Mouse (Mus musculus) heart, adult 2 months (tissue): Measurements from ENCODE around the gene Trappc6b. TPM values are rescaled to one million over a fixed set of nuclear protein-coding genes. Genes with fewer than 3 reads are reported as not detected.

Experiments used
- DNase-seq, 2 experiments: peaks; one replicate each; pipeline ENCODE4 v3.0.0; 2021
- H3K27ac ChIP-seq: fragments of 200-600 bp; 2 replicates; pipeline ENCODE4 v1.8.1; 2022
- H3K27me3 ChIP-seq: fragments of 200-500 bp; 2 replicates; pipeline ENCODE4 v1.6.1; 2012; ENCODE audit warnings: mild to moderate bottlenecking, low read length, inconsistent platforms, mixed read lengths; ENCODE audit not compliant: control insufficient read depth, insufficient read depth
- H3K36me3 ChIP-seq: fragments of 200-500 bp; 2 replicates; pipeline ENCODE4 v1.6.1; 2012; ENCODE audit warnings: low read length, inconsistent platforms; ENCODE audit not compliant: control insufficient read depth, insufficient read depth
- H3K4me1 ChIP-seq: fragments of 200-500 bp; 2 replicates; pipeline ENCODE4 v1.6.1; 2011; ENCODE audit warnings: low read length; ENCODE audit not compliant: control insufficient read depth, insufficient read depth
- H3K4me3 ChIP-seq: fragments of 200-600 bp; 2 replicates; pipeline ENCODE4 v1.8.1; 2022
- H3K79me2 ChIP-seq: fragments of 200-500 bp; replicated peaks from 2 replicates; pipeline ENCODE4 v1.6.1; 2012; ENCODE audit warnings: mild to moderate bottlenecking, inconsistent platforms, low read length, moderate library complexity, mixed read lengths; ENCODE audit not compliant: control insufficient read depth, insufficient read depth
- H3K9ac ChIP-seq: fragments of 200-500 bp; 2 replicates; pipeline ENCODE4 v1.6.1; 2012; ENCODE audit warnings: low read depth, mild to moderate bottlenecking, control low read depth, inconsistent platforms, low read length, mixed read lengths
- CTCF ChIP-seq: fragments of 200-600 bp; IDR thresholded peaks from 2 replicates; pipeline ENCODE4 v1.8.1; 2022; ENCODE audit warnings: antibody characterized with exemption, mild to moderate bottlenecking, moderate library complexity
- EP300 ChIP-seq: fragments of 200-500 bp; IDR thresholded peaks from 2 replicates; pipeline ENCODE4 v1.6.1; 2011; ENCODE audit warnings: low read depth, low read length, control low read depth; ENCODE audit not compliant: insufficient read depth
- POLR2A ChIP-seq: fragments of 200-500 bp; IDR thresholded peaks from 2 replicates; pipeline ENCODE4 v1.6.1; 2011; ENCODE audit warnings: mild to moderate bottlenecking, low read depth, low read length, control low read depth; ENCODE audit not compliant: insufficient read depth
- WGBS: fragments of 180-500 bp; shearing (Covaris S2); methylation state at CpG from one replicate; pipeline ENCODE4 v1.1.7; 2018; 5-methylcytosine and 5-hydroxymethylcytosine counted together
- intact Hi-C: fragments of 180-260 bp; cut with DNase I; formaldehyde crosslinking; loops from one replicate; pipeline ENCODE4 v1.15.1; 2025
- polyA plus RNA-seq: library from polyadenylated mRNA; depleted of rRNA; stranded (reverse); fragments of >200 nt; gene quantifications from 2 replicates; pipeline ENCODE4 v1.2.3, GENCODE M21; 2012
- total RNA-seq, 2 experiments: library from RNA; stranded (reverse); gene quantifications; 2 replicates each; pipeline ENCODE4 v1.2.3; 2021

Gene Trappc6b
- total and polyA plus RNA-seq, 3 experiments: 46.8 to 86.0 (median 70.8) TPM

DNA sequence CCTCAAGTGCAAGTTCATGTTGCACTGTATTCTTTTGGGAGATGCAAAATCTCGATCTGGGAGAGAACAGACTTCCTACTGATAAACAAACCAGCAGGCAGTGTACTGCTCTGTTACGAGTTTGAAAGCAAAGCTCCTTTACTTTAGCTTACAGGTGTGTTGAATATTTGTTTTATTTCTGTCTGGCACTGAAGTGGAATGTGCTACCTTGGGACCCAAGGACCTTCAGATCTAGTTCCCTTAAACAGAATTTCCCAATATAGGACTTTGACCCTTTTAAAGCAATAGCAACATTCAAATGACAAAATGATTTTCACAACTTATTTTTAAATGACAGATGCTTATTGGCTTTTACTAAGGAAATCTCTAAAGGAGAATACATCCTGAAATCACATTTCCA, 32.3 kb upstream of the Trappc6b start:
- WGBS: 21% methylated on average over 2 of the region's 2 CpGs
- TF ChIP-seq EP300 (no peak), POLR2A (no peak), CTCF (no peak)
- no peaks in the 10 kb centered on the region for H3K4me1 ChIP-seq
- H3K27ac ChIP-seq: no peak overlapping the region
- no peaks in the 10 kb centered on the region for H3K27me3 ChIP-seq
- no peak overlapping the region for H3K9ac ChIP-seq
- H3K36me3 ChIP-seq: no peaks in the 10 kb centered on the region
- intact Hi-C loops: no loop called here
- DNase-seq: no peak
- no peaks in the 10 kb centered on the region for H3K79me2 ChIP-seq
- H3K4me3 ChIP-seq: no peak overlapping the region

DNA sequence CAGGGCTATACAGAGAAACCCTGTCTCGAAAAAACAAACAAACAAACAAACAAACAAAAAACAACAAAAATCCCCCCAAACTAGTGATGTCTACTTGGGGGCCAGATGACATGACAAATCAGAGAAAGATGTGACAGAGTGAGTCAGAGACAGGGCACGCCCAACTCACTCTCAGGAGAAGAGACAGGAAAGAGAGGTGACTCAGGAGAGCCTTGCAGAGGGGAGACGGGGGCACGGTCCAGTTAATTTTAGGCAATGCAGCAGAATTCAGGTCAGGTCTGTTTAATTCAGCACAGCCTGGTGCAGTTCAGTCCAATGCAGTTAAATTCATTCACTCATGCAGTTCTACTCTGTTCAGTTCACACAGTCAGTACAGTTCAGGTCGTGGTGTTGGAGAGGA, 24.9 kb upstream of the Trappc6b start:
- no peak overlapping the region for H3K27ac ChIP-seq
- no peaks in the 10 kb centered on the region for H3K36me3 ChIP-seq
- no peak for DNase-seq
- intact Hi-C loops: no loop called here
- H3K9ac ChIP-seq: no peak overlapping the region
- WGBS: 72% methylated on average over 5 of the region's 5 CpGs
- no peaks in the 10 kb centered on the region for H3K4me1 ChIP-seq
- no peak overlapping the region for H3K4me3 ChIP-seq
- H3K79me2 ChIP-seq: no peaks in the 10 kb centered on the region
- TF ChIP-seq CTCF (no peak), POLR2A (no peak)
- no peaks in the 10 kb centered on the region for H3K27me3 ChIP-seq

DNA sequence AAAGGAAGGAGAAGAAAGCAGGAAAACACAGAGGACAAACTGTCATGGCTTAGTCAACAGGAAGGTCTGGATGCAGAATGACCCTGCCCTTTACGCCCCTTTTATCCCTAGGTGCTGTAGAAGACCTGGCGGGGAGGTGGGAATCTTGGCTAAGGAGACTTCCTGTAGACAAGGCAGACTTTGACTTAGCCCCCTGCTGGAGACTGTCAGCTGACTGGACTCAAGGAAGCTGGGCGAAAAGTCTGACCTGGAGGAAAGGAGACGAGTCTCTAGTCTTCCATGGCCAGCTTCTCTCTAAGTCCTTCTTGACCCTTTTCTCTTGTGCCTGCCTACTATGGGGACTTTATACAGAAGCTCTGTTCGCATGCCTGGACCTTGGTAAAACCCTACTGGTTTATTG, 23.2 kb upstream of the Trappc6b start:
- H3K79me2 ChIP-seq: no peaks in the 10 kb centered on the region
- TF ChIP-seq EP300 (no peak), POLR2A (no peak), CTCF (no peak)
- H3K36me3 ChIP-seq: no peaks in the 10 kb centered on the region
- DNase-seq: no peak
- H3K9ac ChIP-seq: no peak overlapping the region
- no peak overlapping the region for H3K4me3 ChIP-seq
- WGBS: 47% methylated on average over 5 of the region's 5 CpGs
- H3K27me3 ChIP-seq: no peaks in the 10 kb centered on the region
- H3K4me1 ChIP-seq: no peaks in the 10 kb centered on the region
- intact Hi-C loops: no loop called here
- no peak overlapping the region for H3K27ac ChIP-seq

GRCm38 (mm10) chr12:59080461-59080860, 19.2 kb upstream of the Trappc6b start:
- DNase-seq: no peak
- Histone ChIP-seq H3K36me3 (no peaks in the 10 kb centered on the region), H3K27me3 (no peaks in the 10 kb centered on the region), H3K4me1 (no peaks in the 10 kb centered on the region), H3K27ac (no peak overlapping the region), H3K9ac (no peak overlapping the region), H3K4me3 (no peak overlapping the region), H3K79me2 (no peaks in the 10 kb centered on the region)
- no peak for TF ChIP-seq POLR2A
- TF ChIP-seq CTCF: no peak
- TF ChIP-seq EP300: no peak
- intact Hi-C loops: no loop called here
- WGBS: 87% methylated on average over 4 of the region's 4 CpGs

DNA sequence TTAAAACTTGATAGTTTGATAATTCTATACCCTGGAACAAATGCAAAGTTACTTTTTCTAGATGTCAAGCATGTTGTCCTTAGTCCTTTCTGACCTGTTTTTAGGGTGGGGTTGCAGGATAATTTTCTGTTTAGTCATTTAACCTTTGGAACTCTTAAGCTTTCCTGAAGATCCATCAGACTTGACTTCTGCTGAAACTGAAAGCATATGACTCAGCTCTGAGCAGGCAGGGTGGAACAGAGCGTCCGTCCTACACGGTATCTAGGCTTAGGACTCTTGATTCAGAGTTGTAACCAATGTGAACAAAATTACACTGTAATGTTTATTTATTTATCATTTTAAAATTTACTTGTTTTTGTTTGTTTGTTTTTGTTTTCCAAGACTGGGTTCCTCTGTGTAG, 16.6 kb upstream of the Trappc6b start:
- TF ChIP-seq EP300: no peak
- no peak for TF ChIP-seq CTCF
- TF ChIP-seq POLR2A: no peak
- Histone ChIP-seq H3K4me3 (no peak overlapping the region), H3K9ac (no peak overlapping the region), H3K79me2 (no peaks in the 10 kb centered on the region), H3K27me3 (no peaks in the 10 kb centered on the region), H3K4me1 (no peaks in the 10 kb centered on the region), H3K27ac (no peak overlapping the region), H3K36me3 (peaks cover 2% of the 10 kb centered on the region)
- no peak for DNase-seq
- intact Hi-C loops: no loop called here
- 84% methylated on average over 3 of the region's 3 CpGs for WGBS

DNA sequence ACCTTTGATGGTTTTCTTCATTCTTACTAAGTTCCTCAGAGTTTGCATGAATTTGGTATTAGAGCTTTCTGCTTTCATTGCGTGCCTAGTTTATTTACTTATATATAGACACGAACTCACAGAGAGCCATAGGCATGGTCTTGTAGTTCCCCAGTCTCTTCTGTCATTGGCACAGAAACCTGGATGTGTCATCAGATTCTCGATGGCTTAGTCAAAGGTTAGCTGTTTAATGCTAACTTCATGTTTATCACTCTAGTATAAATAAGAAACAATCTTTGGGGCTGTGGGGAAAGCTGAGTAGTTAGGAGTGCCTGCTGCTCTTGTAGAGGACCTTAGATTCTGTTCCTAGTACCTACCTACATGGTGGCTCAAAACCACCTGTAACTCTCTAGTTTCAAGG, 15.7 kb upstream of the Trappc6b start:
- no peaks in the 10 kb centered on the region for H3K27me3 ChIP-seq
- H3K36me3 ChIP-seq: peaks cover 5% of the 10 kb centered on the region
- no peak for TF ChIP-seq EP300
- no peak for TF ChIP-seq CTCF
- no peak for TF ChIP-seq POLR2A
- no peaks in the 10 kb centered on the region for H3K79me2 ChIP-seq
- no peak for DNase-seq
- H3K27ac ChIP-seq: no peak overlapping the region
- 87% methylated on average over 3 of the region's 3 CpGs for WGBS
- H3K4me1 ChIP-seq: no peaks in the 10 kb centered on the region
- H3K4me3 ChIP-seq: no peak overlapping the region
- intact Hi-C loops: no loop called here
- no peak overlapping the region for H3K9ac ChIP-seq

DNA sequence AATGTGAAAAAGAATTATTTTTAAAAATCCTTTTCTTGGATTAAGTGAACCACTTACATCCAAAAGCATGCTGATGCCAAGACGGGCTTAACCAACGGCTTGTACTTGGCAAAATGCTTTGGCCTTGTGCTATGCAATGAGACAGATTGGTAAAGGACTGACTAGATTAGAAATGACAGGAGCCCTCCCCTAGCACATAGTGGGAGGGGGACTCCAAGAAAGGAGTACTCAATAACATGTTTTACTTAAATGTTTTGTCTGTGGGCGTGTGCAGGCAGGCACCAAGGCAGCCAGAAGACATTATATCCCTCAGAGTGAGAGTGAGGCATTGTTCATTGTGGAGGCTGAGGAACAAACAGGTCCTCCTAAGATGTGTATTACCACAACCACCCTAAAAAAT, 12.8 kb upstream of the Trappc6b start:
- H3K4me1 ChIP-seq: no peaks in the 10 kb centered on the region
- no peak overlapping the region for H3K4me3 ChIP-seq
- H3K79me2 ChIP-seq: no peaks in the 10 kb centered on the region
- TF ChIP-seq POLR2A (no peak), CTCF (no peak), EP300 (no peak)
- H3K36me3 ChIP-seq: peaks cover 12% of the 10 kb centered on the region
- H3K27me3 ChIP-seq: no peaks in the 10 kb centered on the region
- WGBS: 64% methylated on average over 3 of the region's 3 CpGs
- H3K27ac ChIP-seq: no peak overlapping the region
- DNase-seq: no peak
- intact Hi-C loops: no loop called here
- no peak overlapping the region for H3K9ac ChIP-seq
